Mouse (Mus musculus): ENCODE measurements around the gene Cacna1c. TPM values are rescaled to one million over a fixed set of nuclear protein-coding genes. Genes with fewer than 3 reads are reported as not detected.

The Cacna1c gene
- total RNA-seq, 1 experiment from 2014 or later, result 0.05 TPM

DNA sequence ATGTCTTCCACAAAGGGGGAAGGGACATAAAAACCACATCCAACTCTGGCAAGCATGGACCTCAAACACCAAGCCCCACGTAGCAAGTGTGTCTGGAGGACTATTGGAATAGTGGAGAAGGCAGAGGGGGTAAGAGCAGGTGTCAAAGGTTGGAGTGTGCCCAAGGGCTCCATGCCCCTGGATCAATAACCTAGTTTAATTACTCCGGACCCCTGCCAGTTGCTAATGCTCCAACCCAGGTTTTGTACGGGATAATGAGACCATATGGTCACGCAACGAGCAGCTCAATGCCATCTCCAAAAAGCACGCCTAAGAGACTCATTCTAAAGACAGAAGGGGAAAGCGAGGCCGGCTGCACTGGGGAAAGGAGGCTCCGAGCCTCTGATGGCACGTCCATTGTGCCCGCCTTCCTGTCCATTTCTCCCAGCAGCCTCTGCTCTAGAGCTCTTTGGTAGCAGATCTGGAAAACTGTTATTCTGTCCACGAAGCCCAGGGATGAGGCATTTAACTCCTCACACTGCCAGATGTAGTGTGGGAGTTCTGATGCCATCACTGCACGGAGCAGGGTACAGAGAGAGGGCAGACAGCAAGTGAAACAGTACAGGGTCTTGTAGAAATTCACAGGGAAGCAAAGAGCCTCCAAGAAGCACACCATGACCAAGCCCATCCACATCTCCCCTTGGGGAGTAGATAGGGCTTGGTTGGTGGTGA lies 257.7 kb downstream of the Cacna1c start:
- no peak for ATAC-seq (replicated peaks; ENCODE audit: low read depth, poor library complexity, severe bottlenecking)

DNA sequence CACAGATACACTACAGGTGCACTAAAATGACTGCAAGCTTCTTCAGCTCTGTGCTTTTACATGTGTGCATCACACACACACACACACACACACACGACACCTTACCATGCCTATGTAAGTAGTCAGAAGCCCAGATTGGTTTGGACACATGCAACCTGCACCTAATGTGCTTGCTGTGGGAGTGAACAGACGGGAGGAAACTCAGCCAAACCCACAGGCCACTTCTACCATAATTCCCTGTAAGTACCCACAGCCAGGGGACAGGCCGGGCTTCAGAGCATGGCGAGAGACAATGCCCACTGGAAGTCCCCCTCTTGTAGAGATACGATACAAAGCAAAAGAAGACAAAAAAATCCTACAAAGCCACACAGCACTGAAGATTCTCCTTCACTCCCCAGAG lies 258.7 kb downstream of the Cacna1c start:
- no peak for ATAC-seq (replicated peaks; ENCODE audit: low read depth, poor library complexity, severe bottlenecking)

DNA sequence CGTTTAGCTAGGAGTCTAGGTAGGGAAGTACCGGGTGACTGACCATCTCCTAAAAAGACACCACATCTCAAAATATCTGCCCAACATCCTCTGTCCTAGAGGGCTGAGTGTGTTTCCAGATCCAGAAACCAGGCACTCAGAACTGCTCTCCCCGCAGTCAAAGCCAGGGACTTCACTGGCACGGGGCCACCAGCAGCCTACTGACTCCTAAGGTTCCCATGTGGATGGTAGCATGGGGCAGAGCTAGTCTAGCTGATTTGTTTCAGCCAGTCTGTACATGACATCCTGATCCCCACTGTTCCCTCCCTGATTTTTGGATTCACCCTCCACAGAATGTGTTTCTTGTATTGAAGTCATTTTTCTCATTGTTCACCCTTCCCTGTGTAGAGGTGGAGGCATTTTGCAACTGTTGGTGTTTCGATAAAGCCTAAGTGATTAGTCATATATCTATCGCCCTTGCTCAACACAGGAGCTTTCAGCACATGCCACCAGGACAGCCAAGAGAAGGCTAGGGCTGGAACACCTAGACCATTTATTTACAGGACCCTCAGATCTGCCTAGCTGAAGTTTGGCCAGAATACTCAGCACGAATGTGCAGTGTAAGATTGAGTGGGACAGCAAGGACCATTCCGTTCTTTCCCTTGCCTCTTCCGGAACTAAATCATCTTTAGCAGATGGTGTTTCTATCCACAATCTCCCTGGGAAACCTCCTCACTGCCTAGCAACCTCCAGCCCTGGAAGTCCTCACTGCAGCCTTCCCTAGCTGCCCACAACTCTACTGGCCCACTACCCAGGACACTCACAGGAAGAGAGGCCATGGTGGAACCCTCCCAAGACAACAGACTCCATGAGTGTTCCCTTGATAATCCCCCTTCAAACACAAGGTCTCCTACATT lies 260.4 kb downstream of the Cacna1c start:
- ATAC-seq (replicated peaks; ENCODE audit: low read depth, poor library complexity, severe bottlenecking), result no peak

DNA sequence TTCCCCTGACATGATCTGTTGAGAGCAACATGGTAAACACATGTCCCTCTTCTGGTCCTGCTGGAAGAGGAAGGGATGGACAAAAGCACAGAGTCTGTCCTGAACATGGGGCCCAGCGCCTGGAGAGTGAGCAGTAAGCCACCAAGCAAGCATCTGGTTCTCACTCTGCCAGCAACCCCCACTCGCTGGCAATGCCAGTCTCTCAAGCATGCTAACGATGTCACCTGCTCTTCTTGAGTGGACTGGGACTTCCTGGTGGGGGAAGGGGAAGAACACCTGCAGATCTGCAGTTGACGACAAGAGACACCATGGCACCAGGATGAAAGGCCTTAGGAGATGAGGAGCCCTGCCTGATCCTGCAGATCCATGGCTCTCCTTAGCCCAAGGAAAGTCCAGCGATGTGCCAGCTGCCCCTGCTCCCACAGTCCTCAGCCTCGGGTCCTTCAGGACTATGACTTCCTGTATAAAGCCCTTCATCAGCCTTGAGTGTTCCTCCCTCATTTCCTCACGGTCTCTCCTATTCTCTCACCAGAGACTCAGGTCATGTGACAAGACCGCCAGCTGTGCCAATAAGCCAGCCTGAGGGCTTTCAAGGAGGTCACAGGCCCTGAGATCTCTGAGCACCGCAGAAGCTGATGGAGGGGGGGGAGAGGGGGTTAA lies 261.8 kb downstream of the Cacna1c start:
- no peak for ATAC-seq (replicated peaks; ENCODE audit: low read depth, poor library complexity, severe bottlenecking)

DNA sequence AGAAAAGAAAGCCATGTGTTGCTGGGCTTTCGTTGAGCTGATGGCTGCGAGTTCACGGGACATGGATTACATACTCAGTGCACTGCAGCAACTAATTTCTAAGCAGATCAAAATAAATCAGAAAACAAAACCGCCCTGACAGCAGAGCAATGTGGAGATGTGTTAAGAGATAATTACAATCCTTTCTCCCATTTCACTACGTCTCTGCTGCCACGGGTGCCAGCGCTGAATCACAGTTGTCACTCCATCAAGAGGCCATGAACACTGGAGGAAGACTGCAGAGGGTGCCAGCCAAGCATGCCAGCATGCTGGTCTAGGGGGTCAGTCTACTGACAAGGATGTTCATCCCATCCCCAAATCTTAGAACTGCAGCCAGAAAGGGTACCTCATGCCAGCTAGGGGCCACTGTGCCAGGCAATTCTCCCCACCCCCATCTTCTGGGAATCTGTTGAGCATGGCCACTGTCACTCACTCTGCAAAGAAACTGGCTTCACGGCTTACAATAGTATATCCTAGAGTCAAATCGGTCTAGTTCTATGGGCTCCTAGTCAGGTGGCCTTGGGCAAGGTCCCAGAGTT lies 263.1 kb downstream of the Cacna1c start:
- ATAC-seq (replicated peaks; ENCODE audit: low read depth, poor library complexity, severe bottlenecking), result no peak

DNA sequence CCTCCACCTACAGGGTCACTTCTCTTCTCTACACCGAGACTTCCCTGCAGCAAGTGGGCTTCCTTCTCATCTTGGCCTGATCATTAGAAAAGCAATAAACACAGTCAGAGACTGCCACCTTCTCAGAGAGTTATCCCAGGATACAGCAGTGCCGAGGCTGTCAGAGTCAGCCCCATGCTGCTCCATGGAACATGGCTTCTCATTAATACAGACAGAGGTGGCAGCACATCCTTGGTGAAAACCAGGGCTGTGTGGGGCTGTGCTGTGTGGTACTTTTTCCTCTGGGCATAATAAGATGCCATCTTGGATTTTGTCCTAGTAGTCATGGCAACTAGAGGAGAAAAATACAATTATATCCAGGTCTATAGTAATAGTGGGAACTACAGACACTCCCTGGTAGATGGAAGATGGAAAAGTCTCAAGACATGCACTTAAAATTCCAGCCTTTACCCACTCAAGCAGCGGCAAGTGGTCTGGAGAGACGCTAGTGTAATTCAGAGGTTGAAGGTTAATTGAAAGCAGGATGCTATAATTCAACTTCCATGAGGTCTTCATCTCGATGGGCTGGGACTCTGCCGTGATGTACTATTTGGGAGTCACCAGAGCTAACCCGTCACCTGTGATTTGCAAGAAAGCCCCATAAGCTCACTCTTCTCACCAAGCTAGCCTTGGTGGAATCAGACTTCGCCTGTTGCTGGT lies 264.1 kb downstream of the Cacna1c start:
- ATAC-seq (replicated peaks; ENCODE audit: low read depth, poor library complexity, severe bottlenecking), result no peak

DNA sequence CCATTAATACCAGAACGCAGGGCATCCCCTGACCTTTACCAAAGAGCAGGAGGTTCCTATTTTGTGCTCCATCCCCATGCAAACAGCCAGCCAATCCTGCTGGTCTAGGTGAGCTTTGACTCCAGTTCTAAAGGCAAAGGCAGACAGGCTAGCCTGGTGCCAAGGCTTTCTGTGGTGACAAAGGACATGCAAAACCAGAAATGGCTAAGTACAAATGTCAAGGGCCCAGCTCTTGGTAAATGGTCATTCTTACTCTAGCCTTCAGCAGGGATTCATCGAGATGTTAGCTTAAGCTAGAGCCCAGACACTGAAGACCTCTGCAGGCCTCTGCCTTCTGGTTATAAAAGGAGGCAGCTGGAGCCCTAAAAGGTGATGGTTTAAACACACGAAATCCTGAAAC lies 269.5 kb downstream of the Cacna1c start:
- ATAC-seq (replicated peaks; ENCODE audit: low read depth, poor library complexity, severe bottlenecking), result no peak

DNA sequence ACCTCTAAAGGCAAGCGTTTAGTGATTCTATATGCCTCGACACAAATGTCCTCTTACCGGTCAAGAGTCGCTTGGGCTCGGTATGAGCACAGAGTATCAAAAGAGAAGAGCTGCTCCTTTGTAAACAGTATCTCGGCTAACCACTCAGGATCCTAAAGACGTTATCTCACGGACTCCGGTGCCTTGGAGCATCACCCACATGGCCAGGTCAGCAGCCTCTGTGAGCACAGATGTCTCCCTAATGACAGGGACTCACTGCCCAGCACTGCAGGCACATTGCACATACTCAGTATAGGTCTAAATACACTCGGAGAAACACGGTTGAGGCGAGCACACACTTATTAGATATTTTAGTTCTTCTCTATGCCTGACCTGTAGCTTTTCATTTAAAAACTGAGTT lies 271.8 kb downstream of the Cacna1c start:
- no peak for ATAC-seq (replicated peaks; ENCODE audit: low read depth, poor library complexity, severe bottlenecking)

DNA sequence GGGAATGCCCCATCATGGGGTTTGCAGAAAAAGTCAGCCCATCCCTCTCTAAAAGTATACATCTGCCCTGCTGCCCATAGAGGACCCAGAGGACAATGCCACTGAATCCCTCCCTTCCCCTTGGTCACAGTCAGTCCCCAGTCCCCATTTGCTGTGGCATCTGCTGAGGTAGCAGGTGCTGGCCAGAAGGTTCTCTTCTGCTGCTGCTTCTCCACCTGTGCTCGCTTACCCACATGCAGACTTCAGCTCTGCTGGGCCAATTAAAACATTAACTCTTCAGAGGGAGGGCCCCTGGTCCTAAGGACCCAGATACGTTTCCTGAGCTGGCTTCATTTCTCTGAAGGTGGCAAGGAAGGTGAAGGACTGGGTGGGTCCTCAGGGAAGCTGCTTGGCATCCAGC lies 272.3 kb downstream of the Cacna1c start:
- ATAC-seq (replicated peaks; ENCODE audit: low read depth, poor library complexity, severe bottlenecking), result no peak

DNA sequence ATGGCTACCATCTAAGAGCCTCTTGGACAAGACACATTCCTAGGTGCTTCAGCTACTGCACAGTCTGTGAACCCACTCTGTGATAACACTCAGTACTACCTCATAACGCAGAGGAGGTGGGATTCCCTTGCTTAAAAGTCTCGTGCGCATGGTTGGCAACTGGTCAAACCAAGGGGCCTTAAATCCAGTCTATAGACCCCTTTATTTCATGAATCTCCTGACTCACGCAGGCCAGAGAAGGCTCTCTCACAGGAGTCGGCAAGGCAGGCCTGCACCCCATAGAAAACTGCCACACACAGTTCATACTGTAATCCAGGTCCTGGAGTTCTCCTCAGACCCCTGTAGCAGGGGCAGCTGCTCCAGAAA lies 273.0 kb downstream of the Cacna1c start:
- ATAC-seq (replicated peaks; ENCODE audit: low read depth, poor library complexity, severe bottlenecking), result no peak

DNA sequence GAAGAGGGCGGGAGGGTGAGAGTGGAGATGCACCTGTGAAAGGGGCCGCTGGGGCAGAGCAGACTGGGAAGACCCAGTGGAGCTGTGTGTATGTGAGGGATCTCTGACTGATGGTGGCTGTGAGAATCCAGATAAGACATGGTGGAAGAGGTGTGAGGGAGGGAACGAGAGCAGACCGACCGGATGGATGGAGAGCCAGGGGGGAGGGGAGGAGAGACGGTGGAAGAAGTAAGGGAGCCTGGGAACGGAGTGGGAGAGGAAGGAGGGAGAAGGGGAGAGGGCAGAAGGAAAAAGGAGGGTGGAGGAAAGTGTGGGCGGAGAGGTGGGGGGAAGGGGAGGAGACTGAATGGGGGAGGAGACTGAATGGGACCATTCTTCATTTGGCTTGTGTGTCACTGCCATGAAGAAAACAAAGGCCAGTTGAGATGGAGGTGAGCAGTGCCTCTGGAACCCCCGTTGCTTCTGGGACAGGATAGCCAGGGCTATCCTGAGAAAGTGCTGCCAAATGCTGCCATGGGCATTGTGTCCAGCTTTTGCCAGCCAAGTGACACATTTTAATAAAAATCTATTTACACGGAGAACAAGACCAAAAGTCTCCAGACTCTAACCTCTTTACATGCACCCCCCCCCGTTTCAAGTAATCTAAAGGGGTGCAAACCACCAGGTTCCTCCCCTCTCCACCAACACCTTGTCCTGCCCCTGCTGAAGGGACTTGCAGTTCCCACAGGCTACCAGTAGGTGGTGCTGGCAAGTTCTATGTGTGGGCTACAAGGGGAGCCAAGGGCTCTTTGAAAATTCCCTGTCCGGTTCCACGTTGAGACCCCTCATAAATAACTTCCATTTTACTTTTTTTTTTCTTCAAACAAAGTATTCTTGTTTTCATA lies 273.6 kb downstream of the Cacna1c start:
- peak; percentile 91 for ATAC-seq (replicated peaks; ENCODE audit: low read depth, poor library complexity, severe bottlenecking)

DNA sequence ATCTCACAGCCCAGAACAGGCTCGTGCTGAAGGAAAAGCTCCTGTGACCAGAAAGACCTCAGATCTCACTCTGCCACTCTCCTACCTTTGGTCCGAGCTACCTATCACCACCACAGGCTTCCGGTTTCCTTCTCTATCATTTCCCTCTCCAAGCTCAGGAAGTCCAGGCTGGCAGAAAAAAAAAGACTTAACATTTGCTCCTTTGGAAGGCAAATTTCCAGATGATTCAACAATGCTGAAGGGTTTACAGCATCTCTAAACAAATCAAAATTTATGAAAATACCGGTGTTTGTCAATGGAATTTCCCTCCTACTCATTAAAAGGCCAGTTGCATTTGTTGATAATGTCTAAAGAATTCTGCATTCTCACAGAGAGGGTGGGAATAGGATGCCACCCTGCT lies 288.0 kb downstream of the Cacna1c start:
- no peak for ATAC-seq (replicated peaks; ENCODE audit: low read depth, poor library complexity, severe bottlenecking)

DNA sequence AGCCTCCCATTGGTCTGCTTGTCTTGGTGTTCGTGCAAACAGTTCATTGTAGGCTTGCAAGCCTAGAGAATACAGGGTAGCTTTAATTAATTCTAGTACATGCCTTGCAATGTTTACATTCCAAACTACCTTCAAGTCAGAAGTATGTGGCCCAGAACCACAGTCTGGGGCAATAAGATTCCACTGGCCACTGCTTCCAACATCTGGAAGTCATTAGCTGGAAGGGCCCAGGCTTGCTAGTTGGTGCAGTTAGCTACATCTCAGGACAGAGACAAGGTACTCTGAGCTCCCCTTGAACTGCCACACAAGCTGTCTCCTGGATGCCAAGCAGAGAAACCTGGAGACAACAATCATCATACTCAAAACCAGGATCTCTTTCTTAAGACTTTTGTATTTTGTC lies 288.5 kb downstream of the Cacna1c start:
- ATAC-seq (replicated peaks; ENCODE audit: low read depth, poor library complexity, severe bottlenecking), result no peak

DNA sequence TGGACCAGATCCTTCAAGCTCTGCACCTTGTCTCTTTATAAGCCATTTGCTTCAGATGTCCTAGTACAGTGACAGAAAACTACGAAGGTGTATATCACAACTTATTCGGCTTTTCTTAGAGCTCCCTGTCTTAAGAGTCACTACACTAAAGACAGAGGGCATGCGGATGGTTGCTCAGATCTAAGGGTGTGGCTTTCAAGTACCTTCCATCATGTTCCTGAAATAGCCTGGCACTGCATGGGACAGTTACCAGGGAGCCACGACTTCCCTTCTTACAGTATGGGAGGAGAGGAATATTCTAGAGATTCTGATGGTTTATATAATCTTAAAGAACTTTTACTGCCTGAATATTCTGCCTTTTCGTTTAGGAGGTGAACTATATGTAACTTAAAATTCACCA lies 289.3 kb downstream of the Cacna1c start:
- no peak for ATAC-seq (replicated peaks; ENCODE audit: low read depth, poor library complexity, severe bottlenecking)

DNA sequence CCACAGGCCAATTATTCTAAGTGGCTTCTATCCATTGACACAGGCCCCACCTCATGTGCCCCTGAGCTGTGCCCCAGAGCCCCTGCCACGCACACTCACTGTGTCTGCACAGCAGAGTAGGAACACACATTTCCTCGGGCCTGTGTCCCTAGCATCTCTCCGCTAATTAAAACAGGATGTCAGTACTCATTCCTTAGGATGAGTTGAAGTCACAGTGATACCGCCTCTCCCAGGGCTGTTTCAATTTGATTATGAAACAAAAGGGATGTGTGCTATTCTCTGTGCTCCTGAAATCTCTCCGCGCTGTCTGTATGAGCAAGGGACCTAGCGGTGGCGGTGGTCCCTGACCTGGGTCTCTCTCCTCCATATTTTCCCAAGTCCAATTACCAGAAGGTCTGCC lies 296.5 kb downstream of the Cacna1c start:
- ATAC-seq (replicated peaks; ENCODE audit: low read depth, poor library complexity, severe bottlenecking), result no peak

DNA sequence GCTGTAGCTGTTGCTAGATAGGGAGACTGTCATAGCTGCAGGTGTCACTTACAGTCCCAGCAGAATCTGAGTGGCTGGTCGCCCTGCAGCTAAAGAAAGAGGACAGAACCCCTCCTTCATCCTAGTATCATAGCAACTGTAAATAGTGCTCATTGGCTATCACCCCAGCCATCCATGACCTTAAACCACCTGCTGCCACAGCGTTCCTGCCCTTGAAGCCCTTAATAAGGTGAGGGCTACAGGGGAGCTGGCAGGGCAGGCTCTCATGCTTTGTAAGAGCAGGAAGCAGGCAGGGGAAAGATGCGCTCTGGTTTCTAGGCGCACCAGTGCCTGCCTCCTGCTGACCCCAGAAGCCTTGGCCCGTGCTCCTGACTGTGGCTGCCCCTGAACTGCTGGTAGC lies 299.1 kb downstream of the Cacna1c start:
- no peak for ATAC-seq (replicated peaks; ENCODE audit: low read depth, poor library complexity, severe bottlenecking)

DNA sequence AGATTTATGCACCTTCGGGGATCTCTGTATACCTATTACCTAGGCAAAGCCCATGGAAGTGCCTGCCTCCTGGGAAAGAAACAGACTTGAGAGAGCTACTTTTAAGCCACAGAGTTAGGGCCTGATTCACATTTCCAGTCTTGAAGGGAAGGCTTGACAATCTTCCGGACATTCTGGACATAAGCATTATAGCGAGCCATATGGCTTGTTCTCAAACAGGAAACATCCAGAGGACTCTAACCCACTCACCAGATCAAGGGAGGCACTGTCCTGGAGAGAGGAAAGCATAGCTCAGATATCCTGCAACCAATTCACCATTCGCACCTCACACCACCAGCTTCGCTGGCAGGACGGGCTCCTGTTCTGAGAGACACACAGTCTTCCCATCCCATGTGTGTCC lies 302.2 kb downstream of the Cacna1c start:
- ATAC-seq (replicated peaks; ENCODE audit: low read depth, poor library complexity, severe bottlenecking), result no peak

DNA sequence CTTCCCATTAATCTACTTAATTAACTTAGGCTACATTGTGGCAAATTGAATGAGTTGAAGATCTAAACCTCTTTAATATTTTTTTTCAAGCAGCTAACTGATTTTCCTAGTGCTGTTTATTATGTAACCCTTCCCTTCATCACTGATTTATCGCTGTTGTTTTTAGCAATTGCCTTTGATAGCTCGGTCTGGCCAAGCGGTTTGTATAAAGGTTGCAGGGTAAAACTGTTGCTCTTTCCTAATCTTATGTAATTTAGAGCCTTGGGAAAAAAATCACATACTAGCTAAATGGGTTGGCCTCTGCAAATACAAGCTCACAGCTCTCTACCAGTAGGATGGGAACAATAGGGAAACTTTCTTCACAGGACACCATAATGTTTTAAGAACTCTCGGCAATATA lies 306.8 kb downstream of the Cacna1c start:
- ATAC-seq (replicated peaks; ENCODE audit: low read depth, poor library complexity, severe bottlenecking), result no peak

DNA sequence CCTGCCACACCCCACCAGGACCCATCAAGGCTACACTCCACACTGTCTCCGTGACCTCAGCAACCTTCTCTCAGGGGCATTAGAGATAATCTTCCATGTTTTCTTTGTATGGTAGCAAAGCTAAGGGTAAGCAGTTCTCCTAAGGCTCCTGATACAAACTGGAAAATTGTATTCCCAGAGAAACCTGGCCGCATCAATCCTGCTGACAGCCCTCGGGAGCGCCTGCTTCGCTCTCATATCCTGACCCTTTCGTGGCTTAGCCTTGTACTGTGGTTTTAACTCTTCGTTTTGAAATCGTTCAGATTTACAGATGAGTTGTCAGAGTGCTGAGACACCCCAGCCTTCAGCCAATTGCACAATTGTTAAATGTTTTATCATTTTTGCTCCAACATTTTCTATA lies 309.2 kb downstream of the Cacna1c start:
- ATAC-seq (replicated peaks; ENCODE audit: low read depth, poor library complexity, severe bottlenecking), result no peak
